8 mouse cellular contexts compared by ENCODE assay signal in genomic region chr15:85610618-85611218, GRCm38 (mm10). TPM values are rescaled to one million over a fixed set of nuclear protein-coding genes. Genes with fewer than 3 reads are reported as not detected.
DNase-seq lines count a peak whose midpoint lies in the region; ATAC-seq and TF ChIP-seq lines count a peak whose summit lies in the region.

No protein-coding gene starts in this region.

- no peaks in the 10 kb centered on the region for H3K4me1 ChIP-seq in ES-Bruce4 (ENCODE audit: control insufficient read depth, insufficient read depth, low read length)
- peaks cover 35% of the 10 kb centered on the region for H3K4me1 ChIP-seq in forebrain, embryonic 13.5 days
- peaks cover 51% of the 10 kb centered on the region for H3K4me1 ChIP-seq in lung, embryonic 15.5 days

- intact Hi-C loops in heart, postnatal 14 days (cut with DNase I): loop anchor here (1.0 to 5.0 kb wide), 4 partner anchors 11 to 99 kb away; no protein-coding TSS in a partner anchor

- peak; percentile 75 for ATAC-seq in cerebellum, adult (ENCODE audit: insufficient number of reproducible peaks, low FRiP score, low TSS enrichment)
- peak; percentile 71 for ATAC-seq in forebrain, embryonic 13.5 days
- peak; percentile 91 for ATAC-seq in lung, embryonic 15.5 days (ENCODE audit: borderline replicate concordance, extremely low read depth, low FRiP score, low TSS enrichment)

- no peak for TF ChIP-seq POLR2A in ES-Bruce4 (IDR thresholded peaks at IDR 0.05; ENCODE audit: insufficient read depth, low read length)

- WGBS in forebrain, embryonic 13.5 days: 76% methylated on average over 8 of the region's 8 CpGs
- WGBS in lung, embryonic 15.5 days: 5% methylated on average over 8 of the region's 8 CpGs

- H3K9me3 ChIP-seq in ES-Bruce4 (replicated peaks; ENCODE audit: control insufficient read depth, insufficient read depth, low read length, poor library complexity, severe bottlenecking): no peaks in the 10 kb centered on the region
- no peaks in the 10 kb centered on the region for H3K9me3 ChIP-seq in forebrain, embryonic 13.5 days (replicated peaks)
- no peaks in the 10 kb centered on the region for H3K9me3 ChIP-seq in lung, embryonic 15.5 days

- H3K4me3 ChIP-seq in ES-Bruce4 (ENCODE audit: low read depth, low read length): no peak overlapping the region
- H3K4me3 ChIP-seq in forebrain, embryonic 13.5 days: no peak overlapping the region
- no peak overlapping the region for H3K4me3 ChIP-seq in lung, embryonic 15.5 days

- no peak overlapping the region for H3K27ac ChIP-seq in ES-Bruce4 (ENCODE audit: insufficient read depth, low read length)
- peak overlapping the region; percentile 69 for H3K27ac ChIP-seq in forebrain, embryonic 13.5 days
- peak overlapping the region; percentile 92 for H3K27ac ChIP-seq in lung, embryonic 15.5 days

- peak; percentile 97 for TF ChIP-seq CTCF in ES-Bruce4 (IDR thresholded peaks at IDR 0.05; ENCODE audit: low read depth, low read length)

- TF ChIP-seq EP300 in ES-Bruce4 (IDR thresholded peaks at IDR 0.05; ENCODE audit: insufficient read depth, low read depth, low read length): no peak

- DNase-seq in heart, postnatal 14 days: peak; percentile 89 to 91
- DNase-seq in layer of hippocampus, adult 18-20 months (ENCODE audit: low spot score in 2 of 2): peak; percentile 64 to 82
- DNase-seq in ovary, postnatal 10 days (ENCODE audit: low spot score): peak; percentile 70
- DNase-seq in thymus, postnatal 0 days (ENCODE audit: low spot score): peak; percentile 68

- no peak overlapping the region for H3K4me2 ChIP-seq in forebrain, embryonic 13.5 days
- H3K4me2 ChIP-seq in lung, embryonic 15.5 days: peak overlapping the region; percentile 4; the same call in 1 of the 2 replicates

- H3K27me3 ChIP-seq in ES-Bruce4 (ENCODE audit: control insufficient read depth, insufficient read depth, low read length, poor library complexity, severe bottlenecking): no peaks in the 10 kb centered on the region
- H3K27me3 ChIP-seq in forebrain, embryonic 13.5 days: peaks cover 16% of the 10 kb centered on the region
- H3K27me3 ChIP-seq in lung, embryonic 15.5 days: peaks cover 12% of the 10 kb centered on the region; the same call in 1 of the 2 replicates

- no peaks in the 10 kb centered on the region for H3K36me3 ChIP-seq in ES-Bruce4 (ENCODE audit: control insufficient read depth, insufficient read depth, low read length, poor library complexity, severe bottlenecking)
- no peaks in the 10 kb centered on the region for H3K36me3 ChIP-seq in forebrain, embryonic 13.5 days (ENCODE audit: poor library complexity, severe bottlenecking)
- no peaks in the 10 kb centered on the region for H3K36me3 ChIP-seq in lung, embryonic 15.5 days

- H3K9ac ChIP-seq in ES-Bruce4 (ENCODE audit: low read depth, poor library complexity, severe bottlenecking): no peak overlapping the region
- no peak overlapping the region for H3K9ac ChIP-seq in forebrain, embryonic 13.5 days
- H3K9ac ChIP-seq in lung, embryonic 15.5 days: peak overlapping the region; percentile 3; the same call in 1 of the 2 replicates

RNA-seq across cellular contexts. Expression of gene Wnt7b, which starts 28.4 kb away (rescaled TPM):
- polyA plus RNA-seq in ES-Bruce4 (2011; ENCODE audit: insufficient read depth, insufficient read length, low read depth, missing spikeins): 29.8 and 30.2 TPM in 2 replicates
- polyA plus RNA-seq in forebrain, embryonic 13.5 days (2015; fragmentation: Nextera tagmentation; extraction: Ambion mirVana): 84.0 and 92.2 TPM in 2 replicates
- under 1 TPM; 0.20 to 0.88 TPM for total RNA-seq in heart, postnatal 14 days (2021)
- total RNA-seq in layer of hippocampus, adult 18-20 months (2021): 10 to 100 TPM; 43.3 to 53.8 TPM
- 56.5 and 57.6 TPM in 2 replicates for polyA plus RNA-seq in lung, embryonic 15.5 days (2015; fragmentation: Nextera tagmentation; extraction: Ambion mirVana)
- 0.73 and 1.3 TPM in 2 replicates for polyA plus RNA-seq in thymus, postnatal 0 days (2015; fragmentation: Nextera tagmentation; extraction: Ambion mirVana)

Comparison
In these comparisons a context has a peak if more than half of its experiments do, and no peak if none do; other contexts are left out.
1. RNA of gene Wnt7b, which starts 28.4 kb away (polyA plus RNA-seq): 84.0 to 92.2 TPM in forebrain, embryonic 13.5 days, 56.5 to 57.6 TPM in lung, embryonic 15.5 days and 29.8 to 30.2 TPM in ES-Bruce4; 0.73 to 1.3 TPM in thymus, postnatal 0 days; every median in the first group is over 10 times any median in the second.
2. Peak in every context shown above with its lines, with median percentiles within 50 percentile points of each other: ATAC-seq and DNase-seq.